ENCODE assay signal across 16 mouse cellular contexts in genomic region chr12:79064451-79064850, GRCm38 (mm10). TPM values are rescaled to one million over a fixed set of nuclear protein-coding genes. Genes with fewer than 3 reads are reported as not detected.
"Had no signal": no experiment of that assay in that cellular context is flagged by ENCODE, and none has a peak within 500 bp of the region (broad histone marks: within the 10 kb centered on the region; RNA-seq: fewer than 3 reads in every experiment).

No protein-coding gene starts in this region.

- H3K4me1 ChIP-seq: midbrain, embryonic 13.5 days; midbrain, embryonic 15.5 days; neural tube, embryonic 12.5 days had no signal

- H3K27ac ChIP-seq: liver, embryonic 13.5 days; liver, embryonic 15.5 days; lung, embryonic 15.5 days; macrophage; midbrain, embryonic 13.5 days; midbrain, embryonic 15.5 days; neural tube, embryonic 12.5 days; stomach, embryonic 15.5 days; stomach, postnatal 0 days had no signal

- H3K27me3 ChIP-seq: liver, embryonic 13.5 days; liver, embryonic 15.5 days; lung, embryonic 15.5 days; midbrain, embryonic 13.5 days; midbrain, embryonic 15.5 days; neural tube, embryonic 12.5 days; stomach, embryonic 15.5 days had no signal

- DNase-seq: liver, embryonic 13.5 days; liver, postnatal 0 days; lung, adult 2 months; lung, postnatal 14 days; lung, postnatal 36 days; right cerebral cortex, postnatal 14 days had no signal

- H3K4me3 ChIP-seq: liver, embryonic 13.5 days; liver, embryonic 15.5 days; lung, embryonic 15.5 days; megakaryocyte, embryonic 14.5 days; midbrain, embryonic 13.5 days; midbrain, embryonic 15.5 days; neural tube, embryonic 12.5 days; stomach, embryonic 15.5 days had no signal

- H3K36me3 ChIP-seq: liver, embryonic 13.5 days; liver, embryonic 15.5 days; lung, embryonic 15.5 days; stomach, embryonic 15.5 days had no signal

RNA-seq across cellular contexts. Expression of gene Plekhh1, which starts 35.5 kb away (rescaled TPM):
- total RNA-seq: monocyte, adult 5-6 weeks had no signal
